Mouse (Mus musculus) forebrain, embryonic 16.5 days (tissue): ENCODE measurements at regions not wholly inside any gene's neighbourhood (a gene's known extent, or its start where the extent isn't known, plus 50 kb on each side); places are given as distances from the start of the nearest gene placed in this dataset.
A peak's percentile ranks its signal among the peaks of the same experiment; 100 is the strongest.
"Not testable (repeated sequence)": the region's sequence is repeated elsewhere in the genome, so short reads cannot be mapped to it uniquely, and the experiment has no call there.

Experiments used
- ATAC-seq: fragments of 200-750 bp; cut with Nextera tagmentation; 2 replicates; pipeline ENCODE4 v1.8.0; 2017; ENCODE audit warnings: mild to moderate bottlenecking, moderate library complexity
- H3K27ac ChIP-seq: fragments of 300-500 bp; sonication (generic); 2 replicates; pipeline ENCODE4 v1.5.1; 2014; ENCODE audit warnings: low read length, control low read depth
- H3K27me3 ChIP-seq: fragments of 300-500 bp; sonication (generic); replicated peaks from 2 replicates; pipeline ENCODE4 v1.6.1; 2014; ENCODE audit warnings: low read length; ENCODE audit not compliant: control insufficient read depth, insufficient read depth
- H3K36me3 ChIP-seq: fragments of 300-500 bp; sonication (generic); 2 replicates; pipeline ENCODE4 v1.6.1; 2014; ENCODE audit not compliant: control insufficient read depth, insufficient read depth
- H3K4me1 ChIP-seq: fragments of 300-500 bp; sonication (generic); replicated peaks from 2 replicates; pipeline ENCODE4 v1.6.1; 2014; ENCODE audit warnings: low read length; ENCODE audit not compliant: control insufficient read depth, insufficient read depth
- H3K4me2 ChIP-seq: fragments of 300-500 bp; sonication (generic); 2 replicates; pipeline ENCODE4 v1.6.1; 2014; ENCODE audit warnings: mild to moderate bottlenecking, low read length, control low read depth
- H3K4me3 ChIP-seq: fragments of 300-500 bp; sonication (generic); replicated peaks from 2 replicates; pipeline ENCODE4 v1.5.1; 2014; ENCODE audit warnings: mild to moderate bottlenecking, low read length, control low read depth
- H3K9ac ChIP-seq: fragments of 300-500 bp; sonication (generic); replicated peaks from 2 replicates; pipeline ENCODE4 v1.6.1; 2014; ENCODE audit warnings: low read depth, low read length, control low read depth
- H3K9me3 ChIP-seq: fragments of 300-500 bp; sonication (generic); 2 replicates; pipeline ENCODE4 v1.6.1; 2016; ENCODE audit warnings: low read length; ENCODE audit not compliant: control insufficient read depth
- WGBS: fragments of 180-500 bp; shearing (Covaris S2); extraction: QIAGEN DNeasy Blood & Tissue Kit; methylation state at CpG from one replicate; pipeline ENCODE4 v1.1.7; 2014; 5-methylcytosine and 5-hydroxymethylcytosine counted together

GRCm38 (mm10) chr10:52529661-52530060, 112.3 kb downstream of the Nus1 start:
- H3K9ac ChIP-seq, H3K27me3 ChIP-seq, H3K4me2 ChIP-seq, ATAC-seq, H3K36me3 ChIP-seq, H3K9me3 ChIP-seq, H3K4me1 ChIP-seq, H3K4me3 ChIP-seq, H3K27ac ChIP-seq: not testable (repeated sequence)
- WGBS: 85% methylated on average over 2 of the region's 5 CpGs

GRCm38 (mm10) chr10:52530846-52531245, 113.5 kb downstream of the Nus1 start:
- Histone ChIP-seq H3K4me1 (no peaks in the 10 kb centered on the region), H3K36me3 (no peaks in the 10 kb centered on the region), H3K4me2 (no peak overlapping the region), H3K27me3 (no peaks in the 10 kb centered on the region), H3K9ac (no peak overlapping the region), H3K4me3 (no peak overlapping the region), H3K9me3 (no peaks in the 10 kb centered on the region), H3K27ac (no peak overlapping the region)
- no peak for ATAC-seq
- WGBS: 31% methylated on average over 3 of the region's 3 CpGs

DNA sequence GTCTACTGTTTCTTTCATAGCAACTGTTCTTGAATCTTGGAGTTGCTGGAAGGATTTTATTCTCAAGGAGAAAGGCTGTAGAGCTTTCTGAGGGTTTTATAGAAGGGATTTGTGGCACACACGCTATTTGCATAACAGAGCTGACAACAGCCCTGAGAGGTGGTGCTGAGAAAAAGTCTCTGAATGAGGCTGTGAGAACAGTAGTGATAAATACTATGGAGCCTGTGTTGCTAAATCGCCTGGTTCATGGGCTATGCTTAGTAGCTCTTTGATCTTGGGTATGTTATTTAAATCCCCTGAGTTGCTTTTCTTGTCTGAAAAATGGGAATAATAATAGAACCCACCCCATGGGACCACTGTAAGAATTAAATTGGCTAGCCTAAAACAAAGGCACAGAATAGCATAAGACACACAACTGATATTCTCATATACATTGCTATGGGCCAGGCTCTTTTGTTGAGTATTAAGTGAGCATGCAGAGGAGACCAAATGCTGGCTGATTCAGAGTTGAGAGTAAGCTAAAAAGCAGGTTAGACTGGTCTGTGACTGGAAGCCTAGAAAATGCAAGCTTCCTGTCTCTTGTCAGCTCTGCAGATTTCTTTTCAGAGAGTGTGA, 116.0 kb downstream of the Nus1 start:
- H3K27me3 ChIP-seq: no peaks in the 10 kb centered on the region

DNA sequence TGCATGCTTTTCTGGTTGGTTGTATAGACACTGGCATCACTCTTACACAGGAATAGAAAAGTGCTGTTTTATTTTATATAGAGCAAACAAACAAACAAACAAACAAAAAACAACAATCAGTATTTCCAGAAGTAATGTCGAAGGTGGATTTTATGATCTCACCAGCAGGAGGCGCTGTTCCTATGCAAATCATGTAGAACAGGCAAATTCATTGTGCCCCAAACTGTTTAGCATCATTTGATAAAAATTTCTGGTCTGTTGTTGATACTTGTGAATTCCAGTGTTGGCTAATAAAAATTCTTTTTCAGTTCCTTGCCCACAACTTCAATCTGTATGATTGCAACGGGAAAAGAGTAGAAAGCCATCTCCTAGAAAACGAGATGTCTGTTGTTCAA, 116.5 kb downstream of the Nus1 start:
- ATAC-seq: peak; percentile 34; the same call in 1 of the 2 replicates
- Histone ChIP-seq H3K36me3 (no peaks in the 10 kb centered on the region), H3K27me3 (no peaks in the 10 kb centered on the region), H3K9me3 (no peaks in the 10 kb centered on the region), H3K4me1 (no peaks in the 10 kb centered on the region), H3K4me2 (no peak overlapping the region), H3K4me3 (no peak overlapping the region), H3K27ac (no peak overlapping the region), H3K9ac (no peak overlapping the region)
- 34% methylated on average over 4 of the region's 4 CpGs for WGBS

More for the DNA sequence above, 116.0 kb downstream of the Nus1 start:
- ATAC-seq: peak; percentile 60
- Histone ChIP-seq H3K4me3 (no peak overlapping the region), H3K9me3 (no peaks in the 10 kb centered on the region), H3K4me2 (no peak overlapping the region), H3K36me3 (no peaks in the 10 kb centered on the region), H3K9ac (no peak overlapping the region), H3K27ac (no peak overlapping the region), H3K4me1 (no peaks in the 10 kb centered on the region)
- 8% methylated on average over 2 of the region's 2 CpGs for WGBS

- Histone ChIP-seq H3K4me2 (no peak overlapping the region), H3K4me3 (no peak overlapping the region), H3K9ac (no peak overlapping the region), H3K27ac (no peak overlapping the region), H3K4me1 (no peaks in the 10 kb centered on the region), H3K9me3 (peaks cover 2% of the 10 kb centered on the region; the same call in 1 of the 2 replicates), H3K36me3 (no peaks in the 10 kb centered on the region), H3K27me3 (no peaks in the 10 kb centered on the region)
- no peak for ATAC-seq
- 94% methylated on average over 28 of the region's 28 CpGs for WGBS
Measured at GRCm38 (mm10) chr10:52545566-52545965, 128.2 kb downstream of the Nus1 start.

- peaks cover 11% of the 10 kb centered on the region; the same call in 1 of the 2 replicates for H3K4me1 ChIP-seq
- 48% methylated on average over 6 of the region's 6 CpGs for WGBS
- no peaks in the 10 kb centered on the region for H3K9me3 ChIP-seq
- H3K4me2 ChIP-seq: no peak overlapping the region
- no peak overlapping the region for H3K9ac ChIP-seq
- no peak overlapping the region for H3K4me3 ChIP-seq
- no peaks in the 10 kb centered on the region for H3K36me3 ChIP-seq
- H3K27ac ChIP-seq: no peak overlapping the region
- peak; percentile 61 for ATAC-seq
- H3K27me3 ChIP-seq: no peaks in the 10 kb centered on the region
Measured at GRCm38 (mm10) chr10:52577383-52577782, 113.0 kb upstream of the Slc35f1 start.

GRCm38 (mm10) chr10:52577795-52578194, 112.5 kb upstream of the Slc35f1 start:
- Histone ChIP-seq H3K4me2 (no peak overlapping the region), H3K9ac (no peak overlapping the region), H3K27ac (no peak overlapping the region), H3K36me3 (no peaks in the 10 kb centered on the region), H3K4me1 (peaks cover 11% of the 10 kb centered on the region; the same call in 1 of the 2 replicates), H3K4me3 (no peak overlapping the region), H3K27me3 (no peaks in the 10 kb centered on the region), H3K9me3 (no peaks in the 10 kb centered on the region)
- ATAC-seq: peak; percentile 94
- WGBS: 38% methylated on average over 3 of the region's 3 CpGs

DNA sequence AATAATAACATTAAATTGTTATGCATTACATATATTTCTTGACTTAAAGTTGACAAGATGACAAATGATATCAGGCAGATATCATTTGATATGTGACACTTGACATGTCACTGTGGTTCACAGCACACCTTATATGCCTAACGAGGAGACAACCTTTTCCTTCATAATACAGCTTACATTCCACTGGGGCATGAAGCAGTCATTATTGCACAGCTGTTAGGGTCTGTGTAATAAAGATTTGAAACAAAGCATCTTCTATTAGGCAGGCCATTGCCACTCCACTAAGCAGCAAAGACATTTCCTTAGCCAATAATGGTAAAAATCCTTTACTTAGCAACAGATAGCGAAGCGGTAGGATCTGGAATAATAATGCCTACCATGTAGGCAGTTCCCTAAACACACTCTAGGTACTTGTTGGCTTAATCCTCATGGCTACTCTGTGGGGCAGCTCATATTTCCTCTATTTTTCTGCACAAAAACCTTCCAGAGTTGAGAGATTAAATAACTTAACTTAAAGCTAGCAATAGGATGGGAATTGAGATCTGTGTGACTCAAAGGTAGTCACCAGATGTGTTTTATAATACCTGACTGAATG, 112.0 kb upstream of the Slc35f1 start:
- H3K27me3 ChIP-seq: no peaks in the 10 kb centered on the region
- 19% methylated on average over 3 of the region's 3 CpGs for WGBS
- H3K9ac ChIP-seq: no peak overlapping the region
- peak; percentile 78 for ATAC-seq
- H3K4me1 ChIP-seq: peaks cover 11% of the 10 kb centered on the region; the same call in 1 of the 2 replicates
- no peak overlapping the region; the same call in 1 of the 2 replicates for H3K27ac ChIP-seq
- H3K9me3 ChIP-seq: no peaks in the 10 kb centered on the region
- no peak overlapping the region for H3K4me2 ChIP-seq
- H3K4me3 ChIP-seq: no peak overlapping the region
- no peaks in the 10 kb centered on the region for H3K36me3 ChIP-seq

GRCm38 (mm10) chr10:52593780-52594179, 96.6 kb upstream of the Slc35f1 start:
- Histone ChIP-seq H3K27ac (no peak overlapping the region), H3K9ac (no peak overlapping the region), H3K4me3 (no peak overlapping the region), H3K4me2 (no peak overlapping the region), H3K27me3 (no peaks in the 10 kb centered on the region), H3K36me3 (no peaks in the 10 kb centered on the region), H3K4me1 (no peaks in the 10 kb centered on the region), H3K9me3 (no peaks in the 10 kb centered on the region)
- ATAC-seq: no peak
- WGBS: 97% methylated on average over 12 of the region's 12 CpGs
